Mouse (Mus musculus): ENCODE measurements around the gene Skp2.

DNA sequence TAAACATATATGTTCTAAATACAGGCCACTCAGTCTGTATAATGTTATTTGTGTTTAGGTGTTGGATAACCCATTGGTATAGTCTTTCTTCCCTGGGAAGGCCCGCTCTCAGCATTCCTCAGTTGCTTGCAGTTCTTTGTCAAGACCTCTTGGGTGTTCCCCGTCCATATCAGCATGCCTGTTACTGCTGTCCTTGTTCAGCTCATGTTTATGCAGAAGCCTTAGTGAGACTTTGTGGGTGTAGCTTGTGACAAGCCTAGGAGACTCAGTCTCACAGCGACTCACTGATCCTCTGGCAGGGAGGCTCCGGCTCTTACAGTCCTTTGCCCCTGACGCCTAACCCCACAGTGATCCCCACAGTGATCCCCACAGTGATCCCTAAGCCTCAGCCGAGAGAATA lies 8.9 kb upstream of the Skp2 start:
- no peak for TF ChIP-seq CTCF (IDR thresholded peaks at IDR 0.05; ENCODE audit: low read depth)
- TF ChIP-seq EP300 (IDR thresholded peaks at IDR 0.05; ENCODE audit: low read depth): no peak
